ENCODE assay signal across 7 mouse cellular contexts in genomic region chr16:11909035-11909591, GRCm38 (mm10). TPM values are rescaled to one million over a fixed set of nuclear protein-coding genes. Genes with fewer than 3 reads are reported as not detected.
DNase-seq lines count a peak whose midpoint lies in the region; ATAC-seq and TF ChIP-seq lines count a peak whose summit lies in the region.

Cpped1 (minus strand) TSS chr16:11909445.

- peak within 1 kb of the TSS; percentile 63 for H3K4me3 ChIP-seq in embryonic facial prominence, embryonic 12.5 days
- peak within 1 kb of the TSS; percentile 73 for H3K4me3 ChIP-seq in kidney, adult 2 months (ENCODE audit: insufficient read depth, low read depth, low read length)
- peak within 1 kb of the TSS; percentile 58 for H3K4me3 ChIP-seq in limb, embryonic 12.5 days (replicated peaks)
- H3K4me3 ChIP-seq in midbrain, embryonic 15.5 days, result peak within 1 kb of the TSS; percentile 53
- peak within 1 kb of the TSS; percentile 84 for H3K4me3 ChIP-seq in spleen, adult 2 months (ENCODE audit: extremely low read depth, insufficient read depth, insufficient read length)

- peak within 1 kb of the TSS; percentile 59 for H3K9ac ChIP-seq in embryonic facial prominence, embryonic 12.5 days
- H3K9ac ChIP-seq in limb, embryonic 12.5 days (replicated peaks), result peak within 1 kb of the TSS; percentile 66
- peak within 1 kb of the TSS; percentile 70 for H3K9ac ChIP-seq in midbrain, embryonic 15.5 days

- peak within 1 kb of the TSS; percentile 67 for H3K4me2 ChIP-seq in embryonic facial prominence, embryonic 12.5 days (replicated peaks)
- peak within 1 kb of the TSS; percentile 65 for H3K4me2 ChIP-seq in limb, embryonic 12.5 days
- peak within 1 kb of the TSS; percentile 64 for H3K4me2 ChIP-seq in midbrain, embryonic 15.5 days

- WGBS in embryonic facial prominence, embryonic 12.5 days, result 0% methylated on average over 31 of the region's 32 CpGs
- under 1% methylated on average over 32 of the region's 32 CpGs for WGBS in kidney, adult 2 months
- under 1% methylated on average over 32 of the region's 32 CpGs for WGBS in limb, embryonic 12.5 days
- under 1% methylated on average over 32 of the region's 32 CpGs for WGBS in midbrain, embryonic 15.5 days
- under 1% methylated on average over 32 of the region's 32 CpGs for WGBS in spleen, adult 2 months

- no peak for TF ChIP-seq CTCF in kidney, adult 2 months (conservative IDR thresholded peaks at IDR 0.05; ENCODE audit: insufficient read depth, insufficient read length, low read depth, low read length)
- TF ChIP-seq CTCF in spleen, adult 2 months (IDR thresholded peaks at IDR 0.05; ENCODE audit: extremely low read depth, insufficient read depth, insufficient read length, insufficient replicate concordance), result no peak

- H3K36me3 ChIP-seq in embryonic facial prominence, embryonic 12.5 days, result no peaks in the 10 kb centered on the region
- no peaks in the 10 kb centered on the region; the same call in 1 of the 2 replicates for H3K36me3 ChIP-seq in kidney, adult 2 months (ENCODE audit: control insufficient read depth, insufficient read depth, low read length)
- no peaks in the 10 kb centered on the region for H3K36me3 ChIP-seq in limb, embryonic 12.5 days
- no peaks in the 10 kb centered on the region for H3K36me3 ChIP-seq in midbrain, embryonic 15.5 days (replicated peaks)
- no peaks in the 10 kb centered on the region for H3K36me3 ChIP-seq in spleen, adult 2 months (ENCODE audit: control insufficient read depth, insufficient read depth, low read length)

- peaks cover 8% of the 10 kb centered on the region for H3K4me1 ChIP-seq in embryonic facial prominence, embryonic 12.5 days
- H3K4me1 ChIP-seq in kidney, adult 2 months (ENCODE audit: control insufficient read depth, insufficient read depth, low read length), result peaks cover 8% of the 10 kb centered on the region; the same call in 1 of the 2 replicates
- H3K4me1 ChIP-seq in limb, embryonic 12.5 days (replicated peaks), result peaks cover 9% of the 10 kb centered on the region
- H3K4me1 ChIP-seq in midbrain, embryonic 15.5 days, result peaks cover 13% of the 10 kb centered on the region
- H3K4me1 ChIP-seq in spleen, adult 2 months (ENCODE audit: control insufficient read depth, insufficient read depth, insufficient read length), result no peaks in the 10 kb centered on the region; the same call in 1 of the 2 replicates

- peak; percentile 93 for ATAC-seq in embryonic facial prominence, embryonic 12.5 days (ENCODE audit: insufficient number of reproducible peaks, insufficient read depth, low FRiP score, low TSS enrichment)
- ATAC-seq in limb, embryonic 12.5 days (ENCODE audit: insufficient number of reproducible peaks, insufficient read depth, low FRiP score, low TSS enrichment, low read depth), result peak; percentile 94
- ATAC-seq in midbrain, embryonic 15.5 days (replicated peaks), result peak; percentile 98

- H3K27me3 ChIP-seq in embryonic facial prominence, embryonic 12.5 days, result no peaks in the 10 kb centered on the region
- no peaks in the 10 kb centered on the region for H3K27me3 ChIP-seq in kidney, adult 2 months (replicated peaks; ENCODE audit: control insufficient read depth, insufficient read depth, low read length)
- 0 out of 2 replicates have a peak, but pooled peaks cover 3% of the 10 kb centered on the region for H3K27me3 ChIP-seq in limb, embryonic 12.5 days
- H3K27me3 ChIP-seq in midbrain, embryonic 15.5 days (replicated peaks), result no peaks in the 10 kb centered on the region
- no peaks in the 10 kb centered on the region for H3K27me3 ChIP-seq in spleen, adult 2 months (ENCODE audit: control insufficient read depth, insufficient read depth, low read length)

- peak; percentile 87 for DNase-seq in adrenal gland, postnatal 25 days
- peak; percentile 99 for DNase-seq in heart, adult 11 months
- peak; percentile 96 for DNase-seq in kidney, adult 2 months
- DNase-seq in spleen, adult 2 months (ENCODE audit: low read depth in 1 of 2, low spot score in 2 of 2), result peak; percentile 78 to 84

- no peaks in the 10 kb centered on the region for H3K9me3 ChIP-seq in embryonic facial prominence, embryonic 12.5 days
- H3K9me3 ChIP-seq in limb, embryonic 12.5 days, result no peaks in the 10 kb centered on the region
- H3K9me3 ChIP-seq in midbrain, embryonic 15.5 days, result no peaks in the 10 kb centered on the region

- TF ChIP-seq POLR2A in kidney, adult 2 months (IDR thresholded peaks at IDR 0.05; ENCODE audit: low read depth, low read length), result peak; percentile 74
- TF ChIP-seq POLR2A in spleen, adult 2 months (IDR thresholded peaks at IDR 0.05; ENCODE audit: low read depth, low read length), result peak; percentile 78

- H3K27ac ChIP-seq in embryonic facial prominence, embryonic 12.5 days, result peak within 1 kb of the TSS; percentile 83
- peak within 1 kb of the TSS; percentile 97 for H3K27ac ChIP-seq in kidney, adult 2 months (ENCODE audit: insufficient read depth, low read depth, low read length)
- H3K27ac ChIP-seq in limb, embryonic 12.5 days, result peak within 1 kb of the TSS; percentile 83
- peak within 1 kb of the TSS; percentile 86 for H3K27ac ChIP-seq in midbrain, embryonic 15.5 days
- peak within 1 kb of the TSS; percentile 87 for H3K27ac ChIP-seq in spleen, adult 2 months (ENCODE audit: insufficient read depth, low read length)

RNA-seq across cellular contexts. Expression of gene Cpped1, which starts in this region (rescaled TPM):
- total RNA-seq in adrenal gland, postnatal 25 days (2021), result 41.9 and 50.3 TPM in 2 replicates
- polyA plus RNA-seq in embryonic facial prominence, embryonic 12.5 days (2016; fragmentation: Nextera tagmentation; extraction: Ambion mirVana), result 18.3 and 19.4 TPM in 2 replicates
- 36.0 and 39.9 TPM in 2 replicates for polyA plus RNA-seq in kidney, adult 2 months (2012; rRNA removed)
- 13.9 and 16.7 TPM in 2 replicates for polyA plus RNA-seq in limb, embryonic 12.5 days (2016; fragmentation: Nextera tagmentation; extraction: Ambion mirVana)
- polyA plus RNA-seq in midbrain, embryonic 15.5 days (2015; fragmentation: Nextera tagmentation; extraction: Ambion mirVana), result 14.0 and 14.2 TPM in 2 replicates
- polyA plus RNA-seq in spleen, adult 2 months (2012; rRNA removed), result 4.3 and 4.4 TPM in 2 replicates

Comparison
In these comparisons a context has a peak if more than half of its experiments do, and no peak if none do; other contexts are left out.
1. Peak in every context shown above with its lines: DNase-seq, ATAC-seq, H3K4me3 ChIP-seq and H3K27ac ChIP-seq.